Mouse (Mus musculus) T-cell, adult 2 months (primary cell): ENCODE data around the gene Zfp119b.
A peak's percentile ranks its signal among the peaks of the same experiment; 100 is the strongest.
"Not testable (repeated sequence)": the region's sequence is repeated elsewhere in the genome, so short reads cannot be mapped to it uniquely, and the experiment has no call there.

Experiments used
- DNase-seq: peaks from one replicate; pipeline ENCODE4 v3.0.0; 2022; ENCODE audit warnings: low spot score

Gene Zfp119b

DNA sequence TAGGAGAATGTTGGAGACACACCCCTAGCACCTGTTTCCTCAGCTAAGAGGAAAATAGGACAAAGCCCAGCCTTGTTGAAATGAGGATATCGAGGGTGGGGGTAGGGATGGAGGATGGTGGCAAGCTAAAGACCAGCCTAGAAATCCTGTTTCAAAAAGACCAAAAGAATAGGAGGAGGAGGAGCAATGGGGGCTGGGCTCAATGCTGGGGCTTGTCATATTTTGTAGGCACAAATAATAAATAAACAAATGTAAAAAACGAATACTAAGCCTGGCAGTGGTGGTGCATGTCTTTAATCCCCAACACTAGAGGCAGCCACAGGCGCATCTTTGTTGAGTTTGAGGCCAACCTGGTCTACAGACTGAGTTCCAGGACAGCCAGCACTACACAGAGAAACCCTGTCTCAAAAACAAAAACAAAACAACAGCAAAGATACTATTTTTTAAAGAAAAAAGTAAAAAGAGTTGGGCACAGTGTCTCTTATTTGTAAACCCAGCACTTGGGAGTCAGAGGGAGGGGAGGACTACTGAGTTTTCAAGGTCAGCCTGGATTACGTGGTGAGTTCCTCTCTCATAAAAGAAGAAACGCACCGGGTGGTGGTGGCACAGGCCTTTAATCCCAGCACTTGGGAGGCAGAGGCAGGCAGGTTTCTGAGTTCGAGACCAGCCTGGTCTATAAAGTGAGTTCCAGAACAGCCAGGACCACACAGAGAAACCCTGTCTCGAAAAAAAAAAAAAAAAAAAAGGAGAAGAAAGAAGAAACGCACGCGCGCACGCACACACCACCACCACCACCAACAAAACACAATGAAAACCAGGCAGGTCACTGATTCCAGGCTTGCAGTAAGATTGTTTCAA is 8.7 kb upstream of the Zfp119b start:
- no peak for DNase-seq

GRCm38 (mm10) chr17:55957168-55957567 is 7.9 kb upstream of the Zfp119b start:
- DNase-seq: peak; percentile 62

- no peak for DNase-seq
Measured at GRCm38 (mm10) chr17:55956591-55956990, 7.3 kb upstream of the Zfp119b start.

- peak; percentile 54 for DNase-seq
Measured at GRCm38 (mm10) chr17:55956129-55956528, 6.8 kb upstream of the Zfp119b start.

DNA sequence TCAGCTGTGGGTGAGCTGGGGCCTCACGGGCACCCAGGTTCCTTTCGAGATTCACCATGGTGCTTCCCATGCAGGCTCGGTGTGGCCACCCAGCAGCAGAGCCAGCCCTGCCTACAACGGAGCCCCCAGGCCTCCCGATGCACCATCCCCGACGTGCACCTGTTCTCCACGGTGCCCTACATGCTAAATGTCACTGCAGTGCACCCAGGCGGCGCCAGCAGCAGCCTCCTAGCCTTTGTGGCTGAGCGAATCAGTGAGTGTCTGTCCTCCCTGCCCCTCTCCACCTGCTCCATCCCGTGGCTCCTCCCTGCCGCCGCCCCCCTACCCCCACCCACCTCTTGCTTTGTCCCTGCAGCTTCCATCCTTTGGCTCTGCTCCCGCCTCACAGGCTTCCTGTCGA is 4.9 kb upstream of the Zfp119b start:
- DNase-seq: no peak

DNA sequence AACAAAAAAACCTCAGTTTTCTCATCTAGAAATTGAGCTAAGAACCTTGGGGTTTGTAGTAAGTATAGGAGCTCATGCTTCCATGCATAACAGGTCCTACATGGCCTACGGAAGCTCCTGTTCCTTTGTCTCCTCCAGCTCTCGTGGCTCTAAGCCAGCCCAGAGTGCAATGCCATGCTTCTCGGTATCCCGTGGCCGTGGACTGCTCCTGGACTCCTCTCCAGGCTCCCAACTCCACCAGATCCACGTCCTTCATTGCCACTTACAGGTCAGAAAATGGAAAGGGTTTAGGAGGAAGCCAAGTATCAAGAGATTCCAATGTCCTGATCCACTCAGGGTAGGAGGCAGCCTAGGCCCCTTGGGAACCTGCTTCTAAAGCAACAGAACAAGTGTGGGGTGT is 4.5 kb upstream of the Zfp119b start:
- no peak for DNase-seq

DNA sequence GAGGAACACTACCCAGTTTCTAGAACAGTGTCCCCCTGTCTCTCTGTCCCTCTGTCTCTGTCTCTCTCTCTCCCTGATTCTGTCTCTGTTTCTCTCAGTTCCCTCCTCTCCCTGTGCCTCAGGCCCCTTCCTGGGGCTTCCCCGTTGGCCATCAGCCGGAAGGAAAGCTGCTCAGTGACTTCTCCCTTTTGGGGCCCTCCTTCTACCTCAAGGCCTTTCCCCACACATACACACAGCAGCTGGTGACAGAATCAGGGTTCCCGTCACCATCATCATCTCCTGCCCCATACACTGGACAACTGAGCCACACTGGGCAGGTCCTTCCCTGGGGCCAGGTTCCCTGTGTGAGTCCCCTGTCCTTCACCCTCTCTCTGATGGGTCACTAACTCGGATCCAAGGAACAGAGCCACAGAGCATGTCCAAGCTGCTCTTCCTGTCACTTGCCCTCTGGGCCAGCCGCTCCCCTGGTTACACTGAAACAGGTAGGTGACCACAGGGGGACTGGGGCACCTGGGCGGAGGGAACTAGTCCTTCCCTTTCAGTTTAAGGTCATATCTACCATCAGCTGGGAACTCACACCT is 3.2 kb upstream of the Zfp119b start, which contains the start of gene Ebi3:
TSS of gene Ebi3 (plus strand) at position 194 of the 581 bp plus-strand sequence.
- DNase-seq: no peak

- DNase-seq: no peak
Measured at GRCm38 (mm10) chr17:55952041-55952440, 2.7 kb upstream of the Zfp119b start.

DNA sequence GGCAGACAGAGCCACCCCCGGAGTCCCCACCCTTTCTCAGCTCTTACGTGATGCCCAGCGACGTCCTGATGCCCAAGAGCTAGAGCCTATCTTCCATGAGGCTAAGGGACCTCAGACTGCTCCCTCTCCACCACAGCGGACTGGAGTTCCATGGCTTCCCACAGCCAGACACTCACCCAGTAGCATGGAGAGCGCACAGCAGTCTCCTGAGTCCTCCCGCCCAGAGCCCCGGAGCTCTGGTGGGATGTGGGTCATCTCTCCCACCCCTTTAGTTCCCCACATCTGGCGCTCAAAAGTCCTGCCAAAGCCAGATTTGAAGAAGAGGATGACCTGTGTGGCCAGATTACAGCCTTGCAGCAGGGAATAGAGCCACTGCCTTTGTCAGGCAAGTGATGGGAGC is 1.3 kb upstream of the Zfp119b start:
- no peak for DNase-seq

DNA sequence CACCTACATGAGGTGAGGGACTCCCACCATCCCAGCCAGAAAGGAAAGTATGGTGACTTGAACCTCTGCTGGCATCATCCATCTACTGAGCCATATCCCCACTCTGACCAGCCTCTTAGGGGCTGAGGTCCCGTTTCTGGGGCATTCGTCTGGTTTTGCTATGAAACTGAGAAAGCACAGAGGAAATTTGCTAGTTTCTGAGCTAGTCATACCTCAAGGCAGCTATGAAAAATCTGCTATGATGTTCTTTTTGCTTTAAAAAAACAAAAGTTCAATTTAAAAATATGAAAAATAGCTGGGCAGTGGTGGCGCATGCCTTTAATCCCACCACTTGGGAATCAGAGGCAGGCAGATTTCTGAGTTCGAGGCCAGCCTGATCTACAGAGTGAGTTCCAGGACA is 653 bp downstream of the Zfp119b start:
- DNase-seq: no peak

GRCm38 (mm10) chr17:55945696-55946095 is 3.6 kb downstream of the Zfp119b start:
- no peak for DNase-seq

DNA sequence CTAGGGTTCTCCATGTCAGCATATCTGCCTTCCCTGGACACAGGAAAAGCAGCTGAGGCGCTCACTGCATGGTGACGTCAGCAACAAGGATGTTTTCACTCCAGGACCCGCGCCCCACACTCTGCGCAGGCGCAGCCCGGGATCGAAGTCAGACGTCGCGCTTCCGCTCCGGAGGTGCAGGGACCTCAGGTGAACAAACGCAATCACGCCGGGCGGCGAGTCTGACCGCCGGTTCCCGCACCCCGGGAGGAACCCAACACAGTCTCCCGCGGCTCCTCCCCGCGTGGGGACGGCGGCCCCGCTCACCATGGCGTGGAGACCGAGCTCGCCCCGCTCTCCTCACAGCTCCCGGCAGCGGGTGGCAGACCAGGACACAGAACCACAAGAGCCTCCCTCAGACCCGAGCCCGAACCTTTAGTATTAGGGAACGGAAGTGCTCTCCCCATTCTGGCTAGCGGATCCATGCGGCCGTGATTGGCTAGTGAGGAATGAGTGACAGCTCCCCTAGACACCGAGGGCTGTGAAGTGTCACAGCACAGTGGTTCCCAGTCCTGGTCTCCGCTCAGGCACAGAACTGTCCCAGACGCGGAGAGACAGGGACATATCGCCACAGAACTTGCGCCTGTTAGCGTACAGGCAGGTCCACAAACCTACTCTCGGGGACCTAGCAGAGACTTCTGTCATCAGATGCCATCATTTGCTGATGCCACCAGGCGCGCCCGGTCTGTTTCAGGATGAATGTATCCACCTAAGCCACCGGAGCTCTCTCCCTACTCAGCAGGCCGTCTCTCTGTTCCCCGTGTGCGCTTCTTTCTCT is 4.2 kb downstream of the Zfp119b start:
- peak; percentile 88 for DNase-seq

- not testable (repeated sequence) for DNase-seq
Measured at GRCm38 (mm10) chr17:55944387-55944865, 4.9 kb downstream of the Zfp119b start.

GRCm38 (mm10) chr17:55933191-55933590 is 16.1 kb downstream of the Zfp119b start:
- no peak for DNase-seq

DNA sequence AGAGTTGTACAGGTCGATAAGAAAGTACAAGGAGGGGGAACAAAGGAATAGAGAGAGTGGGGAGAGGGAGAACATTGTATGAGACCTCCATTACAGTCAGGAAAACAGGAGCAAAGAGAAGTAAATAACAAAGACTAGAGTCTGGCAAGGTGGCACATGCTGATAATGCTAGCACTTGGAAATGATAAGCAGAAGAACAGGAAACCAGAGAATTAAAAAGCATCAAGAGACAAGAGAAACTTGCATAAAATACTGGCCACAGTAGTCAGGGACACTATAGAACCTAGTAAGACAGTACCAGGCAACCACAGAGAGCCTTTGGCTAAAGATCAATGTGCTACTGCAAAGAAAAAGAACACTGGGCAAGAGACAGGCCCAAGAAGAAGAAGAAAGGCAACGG is 16.7 kb downstream of the Zfp119b start:
- DNase-seq: no peak

- DNase-seq: peak; percentile 50
Measured at GRCm38 (mm10) chr17:55931553-55932502, 17.5 kb downstream of the Zfp119b start.

- no peak for DNase-seq
Measured at GRCm38 (mm10) chr17:55906669-55907068, 42.6 kb downstream of the Zfp119b start.

DNA sequence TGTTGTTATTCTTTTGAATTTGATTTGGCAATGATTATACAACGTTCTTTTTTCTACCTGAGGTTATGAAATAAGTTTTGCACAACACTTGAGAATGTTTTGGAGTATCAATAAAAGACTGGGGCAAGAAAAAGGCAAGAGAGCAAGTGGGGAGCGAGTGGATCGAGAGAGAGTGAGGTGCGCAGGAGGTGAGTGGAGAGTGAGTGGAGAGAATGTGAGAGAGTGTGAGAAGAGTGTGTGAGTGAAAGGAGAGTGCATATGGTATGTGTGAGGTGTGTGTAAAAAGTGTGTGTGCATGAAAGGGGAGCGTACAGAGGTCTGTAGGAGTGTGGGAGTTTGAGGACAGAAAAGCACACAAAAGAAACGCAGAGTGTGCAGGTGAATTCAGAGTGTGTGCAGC is 45.2 kb downstream of the Zfp119b start:
- DNase-seq: no peak

DNA sequence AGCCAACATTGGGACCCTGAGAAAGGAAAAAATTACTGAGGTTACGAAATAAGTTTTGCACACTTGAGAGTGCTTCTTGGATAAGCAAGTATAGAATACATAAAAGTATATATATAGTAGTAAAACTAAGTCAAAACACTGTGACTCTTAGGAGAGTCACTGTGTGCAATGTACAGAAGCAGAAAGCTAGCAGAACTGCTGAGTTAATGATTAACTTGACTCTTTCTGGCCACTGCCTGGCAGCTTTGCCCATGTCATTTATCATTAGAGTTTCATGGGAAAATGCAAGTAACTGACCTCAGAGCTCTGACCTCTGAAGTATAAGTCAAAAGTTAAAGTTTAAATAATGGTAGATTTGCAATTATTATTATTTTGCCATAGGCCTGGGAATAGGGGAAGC is 45.6 kb downstream of the Zfp119b start:
- no peak for DNase-seq

DNA sequence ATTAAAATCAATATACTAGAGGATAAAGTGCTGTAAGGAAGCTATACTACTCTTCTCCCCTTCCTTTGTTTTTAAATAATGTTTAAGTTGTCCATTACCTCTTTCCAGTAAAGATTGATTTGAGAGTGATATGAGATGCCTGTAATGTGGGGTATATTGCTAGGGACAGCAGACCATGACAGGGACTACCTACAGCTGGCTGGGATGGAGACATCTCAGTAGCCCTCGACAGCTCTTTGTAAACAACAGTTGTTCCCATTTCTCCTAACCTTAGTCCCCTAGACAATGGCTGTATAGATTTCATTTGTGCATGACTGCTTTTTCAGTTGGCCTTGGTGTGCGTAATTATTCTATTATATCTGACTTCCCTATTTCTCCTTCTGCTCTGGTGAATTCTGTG is 46.2 kb downstream of the Zfp119b start:
- no peak for DNase-seq

DNA sequence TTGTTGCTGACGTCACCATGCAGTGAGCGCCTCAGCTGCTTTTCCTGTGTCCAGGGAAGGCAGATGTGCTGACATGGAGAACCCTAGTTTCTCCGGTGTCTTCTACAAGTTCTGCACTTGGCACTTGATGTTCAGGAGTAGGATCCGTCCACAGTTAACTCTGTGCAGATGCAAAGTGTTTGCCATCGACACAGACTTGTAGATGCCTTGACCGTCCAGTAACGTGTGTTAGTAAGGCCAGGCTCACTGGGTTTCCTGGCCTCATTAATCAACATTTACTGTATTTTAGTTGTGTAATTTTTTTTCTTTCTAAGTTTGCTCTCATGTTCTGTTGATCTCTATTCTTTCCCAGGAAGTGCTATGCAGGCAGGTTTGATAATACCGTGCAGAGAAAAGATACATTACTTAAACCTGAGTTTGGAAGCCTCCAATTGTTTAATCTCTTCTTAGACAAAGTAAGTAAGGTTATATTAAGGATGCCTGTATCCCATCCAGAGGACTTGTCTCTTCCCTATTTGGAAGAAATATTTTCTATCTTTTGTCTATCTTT is 56.8 kb downstream of the Zfp119b start:
- not testable (repeated sequence) for DNase-seq
